Mouse (Mus musculus): ENCODE results near the gene Upk3bl.
"Not testable (repeated sequence)": the region's sequence is repeated elsewhere in the genome, so short reads cannot be mapped to it uniquely, and the experiment has no call there.

The Upk3bl gene

GRCm38 (mm10) chr5:136077001-136077550 lies 22.8 kb downstream of the Upk3bl start:
- in situ Hi-C loops (cut with MboI; ENCODE audit: low pct_unique_long_range_greater_than_20kb in 1 of 2, low sequenced_read_pairs in 2 of 2, unreplicated experiment in 1 of 2): no loop called here

GRCm38 (mm10) chr5:136078136-136078535 lies 23.8 kb downstream of the Upk3bl start:
- in situ Hi-C loops (cut with MboI; ENCODE audit: low pct_unique_long_range_greater_than_20kb in 1 of 2, low sequenced_read_pairs in 2 of 2, unreplicated experiment in 1 of 2): no loop called here

GRCm38 (mm10) chr5:136082345-136082744 lies 28.1 kb downstream of the Upk3bl start:
- in situ Hi-C loops (cut with MboI; ENCODE audit: low pct_unique_long_range_greater_than_20kb in 1 of 2, low sequenced_read_pairs in 2 of 2, unreplicated experiment in 1 of 2): loop anchor here in 1 of 2 experiments (5.0 kb wide), 1 partner anchor 185 kb away; no protein-coding TSS in a partner anchor

GRCm38 (mm10) chr5:136083669-136084107 lies 29.4 kb downstream of the Upk3bl start, which contains the start of gene Rasa4:
Gene Rasa4, plus strand, starts transcription at chr5:136083916.
- in situ Hi-C loops (cut with MboI; ENCODE audit: low pct_unique_long_range_greater_than_20kb in 1 of 2, low sequenced_read_pairs in 2 of 2, unreplicated experiment in 1 of 2): loop anchor here in 1 of 2 experiments (5.0 kb wide), 1 partner anchor 186 kb away; no protein-coding TSS in a partner anchor

GRCm38 (mm10) chr5:136084144-136084881 lies 30.0 kb downstream of the Upk3bl start:
- in situ Hi-C loops (cut with MboI; ENCODE audit: low pct_unique_long_range_greater_than_20kb in 1 of 2, low sequenced_read_pairs in 2 of 2, unreplicated experiment in 1 of 2): loop anchor here in 1 of 2 experiments (5.0 kb wide), 1 partner anchor 187 kb away; no protein-coding TSS in a partner anchor

- in situ Hi-C loops (cut with MboI; ENCODE audit: low pct_unique_long_range_greater_than_20kb in 1 of 2, low sequenced_read_pairs in 2 of 2, unreplicated experiment in 1 of 2): loop anchor here in 1 of 2 experiments (5.0 kb wide), 1 partner anchor 188 kb away; no protein-coding TSS in a partner anchor
Measured at GRCm38 (mm10) chr5:136084891-136085651, 30.8 kb downstream of the Upk3bl start.

GRCm38 (mm10) chr5:136086290-136086689 lies 32.0 kb downstream of the Upk3bl start:
- in situ Hi-C loops (cut with MboI; ENCODE audit: low pct_unique_long_range_greater_than_20kb in 1 of 2, low sequenced_read_pairs in 2 of 2, unreplicated experiment in 1 of 2): no loop called here

GRCm38 (mm10) chr5:136088821-136089575 lies 34.7 kb downstream of the Upk3bl start:
- in situ Hi-C loops (cut with MboI; ENCODE audit: low pct_unique_long_range_greater_than_20kb in 1 of 2, low sequenced_read_pairs in 2 of 2, unreplicated experiment in 1 of 2): no loop called here

- in situ Hi-C loops (cut with MboI; ENCODE audit: low pct_unique_long_range_greater_than_20kb in 1 of 2, low sequenced_read_pairs in 2 of 2, unreplicated experiment in 1 of 2): no loop called here
Measured at GRCm38 (mm10) chr5:136091927-136092326, 37.6 kb downstream of the Upk3bl start.

- in situ Hi-C loops (cut with MboI; ENCODE audit: low pct_unique_long_range_greater_than_20kb in 1 of 2, low sequenced_read_pairs in 2 of 2, unreplicated experiment in 1 of 2): no loop called here
Measured at GRCm38 (mm10) chr5:136094249-136095010, 40.1 kb downstream of the Upk3bl start.

- in situ Hi-C loops (cut with MboI; ENCODE audit: low pct_unique_long_range_greater_than_20kb in 1 of 2, low sequenced_read_pairs in 2 of 2, unreplicated experiment in 1 of 2): no loop called here
Measured at GRCm38 (mm10) chr5:136095089-136095488, 40.8 kb downstream of the Upk3bl start.

- in situ Hi-C loops (cut with MboI; ENCODE audit: low pct_unique_long_range_greater_than_20kb in 1 of 2, low sequenced_read_pairs in 2 of 2, unreplicated experiment in 1 of 2): no loop called here
Measured at GRCm38 (mm10) chr5:136098536-136098935, 44.2 kb downstream of the Upk3bl start.

GRCm38 (mm10) chr5:136102099-136102820 lies 48.0 kb downstream of the Upk3bl start:
- in situ Hi-C loops (cut with MboI; ENCODE audit: low pct_unique_long_range_greater_than_20kb in 1 of 2, low sequenced_read_pairs in 2 of 2, unreplicated experiment in 1 of 2): no loop called here

GRCm38 (mm10) chr5:136104511-136104910 lies 50.2 kb downstream of the Upk3bl start:
- in situ Hi-C loops (cut with MboI; ENCODE audit: low pct_unique_long_range_greater_than_20kb in 1 of 2, low sequenced_read_pairs in 2 of 2, unreplicated experiment in 1 of 2): no loop called here

GRCm38 (mm10) chr5:136108486-136108885 lies 54.2 kb downstream of the Upk3bl start:
- in situ Hi-C loops (cut with MboI; ENCODE audit: low pct_unique_long_range_greater_than_20kb in 1 of 2, low sequenced_read_pairs in 2 of 2, unreplicated experiment in 1 of 2): no loop called here

- in situ Hi-C loops (cut with MboI; ENCODE audit: low pct_unique_long_range_greater_than_20kb in 1 of 2, low sequenced_read_pairs in 2 of 2, unreplicated experiment in 1 of 2): no loop called here
Measured at GRCm38 (mm10) chr5:136109042-136109441, 54.8 kb downstream of the Upk3bl start.

GRCm38 (mm10) chr5:136113546-136113945 lies 59.3 kb downstream of the Upk3bl start:
- in situ Hi-C loops (cut with MboI; ENCODE audit: low pct_unique_long_range_greater_than_20kb in 1 of 2, low sequenced_read_pairs in 2 of 2, unreplicated experiment in 1 of 2): not testable (repeated sequence)

Data from mouse embryonic stem cell (cell line).